Mouse (Mus musculus): Measurements from ENCODE around the gene Wdr38.

Wdr38 gene

DNA sequence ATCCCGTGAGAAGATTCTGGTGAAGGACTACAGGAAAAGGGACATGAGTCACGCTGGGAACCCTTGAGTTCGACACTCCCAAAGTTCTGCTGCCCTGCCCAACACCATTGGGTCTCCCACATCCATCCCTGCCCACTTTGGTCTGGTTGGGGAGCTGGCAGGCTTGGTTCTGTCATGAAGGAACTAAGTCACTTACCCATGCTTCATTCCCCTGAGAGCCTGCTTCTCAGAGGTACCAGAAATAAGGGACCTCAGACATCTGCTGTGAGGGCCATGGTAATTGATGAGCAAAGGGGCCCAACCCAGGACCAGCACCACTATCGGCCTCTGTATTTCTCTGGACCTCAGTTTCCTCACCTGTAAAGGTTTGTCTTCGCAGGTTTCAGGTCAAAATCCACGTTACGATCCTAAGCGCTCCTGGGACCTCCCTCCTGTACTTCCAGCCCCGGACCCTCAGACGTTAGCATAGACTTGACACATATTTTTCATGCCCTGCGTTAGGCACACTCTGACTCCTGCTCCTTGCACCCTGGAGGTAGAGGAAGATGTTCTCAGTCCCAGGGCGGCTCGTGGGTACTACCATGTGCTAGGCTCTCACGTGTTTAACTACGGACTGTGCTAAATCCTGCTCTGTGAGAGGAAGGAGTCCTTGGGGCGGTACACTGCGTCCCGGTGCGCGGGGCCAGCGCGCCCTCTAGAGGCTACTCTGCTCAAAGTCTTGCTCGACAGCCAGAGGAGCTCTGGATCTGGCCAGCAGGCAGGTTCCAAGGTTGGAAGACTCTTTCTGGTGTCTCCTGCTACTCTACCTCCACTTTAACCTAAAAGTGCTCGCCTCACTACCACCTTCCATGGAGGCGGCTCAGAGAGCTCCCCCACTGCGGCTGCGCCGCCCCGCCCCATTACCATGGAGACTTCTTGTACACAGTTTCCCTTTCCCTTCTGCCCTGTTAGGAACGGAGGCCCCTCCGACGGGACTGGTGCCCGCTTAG is at the start of gene Wdr38:
TSS of gene Wdr38 (plus strand) at position 91 of the 989 bp plus-strand sequence.
- peak; percentile 90 for DNase-seq (ENCODE audit: low spot score)

- DNase-seq (ENCODE audit: low spot score): no peak
Measured at GRCm38 (mm10) chr2:38947566-38947965, 49.7 kb upstream of the Wdr38 start.

DNA sequence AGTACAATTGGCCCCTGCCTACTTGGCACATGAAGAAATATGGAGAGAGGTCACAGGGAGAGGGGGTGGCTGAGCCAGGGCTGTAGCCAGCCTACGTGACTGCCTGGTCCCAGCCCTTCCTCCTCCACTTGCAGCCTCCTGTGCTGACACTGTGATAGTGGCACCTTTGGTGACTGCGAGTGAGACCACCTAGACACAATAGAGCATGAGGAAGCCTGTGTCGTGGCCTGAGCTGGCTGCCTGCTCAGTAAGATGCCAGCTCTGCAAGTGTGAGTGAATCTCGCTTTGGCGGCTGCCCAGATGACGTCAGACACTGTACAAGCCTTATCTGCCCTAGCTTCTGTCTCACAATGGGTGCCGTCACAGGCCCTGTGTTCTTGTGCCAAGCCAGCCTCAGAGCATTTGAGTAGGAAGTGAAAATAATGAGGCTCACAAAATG is 47.0 kb upstream of the Wdr38 start:
- DNase-seq (ENCODE audit: low spot score): peak; percentile 90

DNA sequence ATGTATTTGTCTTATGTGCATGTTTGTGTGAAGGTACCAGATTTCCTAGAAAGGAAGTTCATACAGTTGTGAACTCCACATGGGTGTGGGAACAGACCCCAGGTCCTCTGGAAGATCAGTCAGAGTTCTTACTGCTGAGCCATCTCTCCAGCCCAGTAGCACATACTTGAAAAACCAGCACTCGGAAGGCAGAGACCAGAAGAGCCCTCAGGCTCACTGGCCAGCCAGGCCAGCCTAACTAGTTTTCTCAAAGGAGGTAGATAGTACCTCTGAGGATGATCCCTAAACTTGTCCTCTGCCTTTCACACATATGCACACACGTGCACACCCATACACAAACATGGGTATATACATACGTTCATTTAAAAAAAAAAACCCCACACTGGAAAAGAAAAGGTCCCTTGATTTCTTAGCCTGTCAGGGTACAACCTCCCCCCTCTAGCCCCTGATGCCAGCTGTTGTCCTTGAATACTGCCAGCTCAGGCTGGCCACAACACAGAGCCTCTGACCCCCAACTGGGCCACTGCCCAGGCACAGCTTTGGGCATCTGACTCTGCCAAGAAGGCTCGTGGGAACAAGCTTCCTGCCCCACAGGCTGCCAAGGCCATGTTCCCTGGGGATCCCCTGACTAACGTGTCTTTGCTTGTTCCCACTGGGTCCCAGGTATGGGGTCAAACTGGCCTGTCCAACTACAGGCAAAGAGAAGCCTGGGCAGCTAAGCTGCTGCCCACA is 44.0 kb upstream of the Wdr38 start:
- peak; percentile 64 for DNase-seq (ENCODE audit: low spot score)

DNA sequence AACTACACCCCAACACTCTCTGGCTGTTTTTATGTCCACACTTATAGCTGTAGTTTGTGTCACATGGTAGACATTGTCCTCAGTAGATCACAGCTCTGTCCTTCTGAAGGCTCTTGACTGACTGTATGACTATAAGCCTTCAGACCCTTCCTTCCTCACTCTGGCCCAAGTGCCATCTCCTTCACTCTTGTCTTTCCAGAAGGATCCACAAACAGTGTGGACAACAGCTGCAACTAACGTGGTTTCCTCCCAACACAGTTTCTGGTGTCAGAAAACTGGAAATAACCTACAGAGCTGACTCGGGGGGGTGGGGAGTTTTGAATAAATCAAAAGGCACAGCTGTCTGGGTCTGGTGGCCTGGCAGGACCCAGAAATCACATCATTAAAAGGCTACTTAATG is 41.2 kb upstream of the Wdr38 start:
- no peak for DNase-seq (ENCODE audit: low spot score)

- no peak for DNase-seq (ENCODE audit: low spot score)
Measured at GRCm38 (mm10) chr2:38957671-38958223, 39.5 kb upstream of the Wdr38 start.

GRCm38 (mm10) chr2:38964198-38964597 is 33.1 kb upstream of the Wdr38 start:
- no peak for DNase-seq (ENCODE audit: low spot score)

GRCm38 (mm10) chr2:38969650-38970049 is 27.6 kb upstream of the Wdr38 start:
- DNase-seq (ENCODE audit: low spot score): no peak

GRCm38 (mm10) chr2:38970057-38970456 is 27.2 kb upstream of the Wdr38 start:
- DNase-seq (ENCODE audit: low spot score): no peak

GRCm38 (mm10) chr2:38973223-38973622 is 24.1 kb upstream of the Wdr38 start:
- DNase-seq (ENCODE audit: low spot score): no peak

DNA sequence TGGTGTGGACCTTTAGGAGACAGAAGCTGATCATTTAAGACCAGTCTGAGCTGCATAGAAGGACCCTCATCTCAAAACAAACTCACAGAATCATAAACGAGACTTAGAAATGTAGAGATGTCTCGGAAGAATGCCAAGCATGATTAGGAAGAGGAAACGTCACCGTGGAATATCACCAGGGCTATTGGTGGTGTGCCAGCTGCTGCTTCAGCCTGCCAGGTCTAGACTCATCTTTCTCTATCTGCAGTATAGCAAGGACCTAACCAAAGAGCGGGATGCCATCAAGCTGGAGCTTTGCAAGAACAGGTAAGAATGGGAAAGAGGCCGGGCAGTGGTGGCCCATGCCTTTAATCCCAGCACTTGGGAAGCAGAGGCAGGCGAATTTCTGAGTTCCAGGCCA is 23.6 kb upstream of the Wdr38 start:
- no peak for DNase-seq (ENCODE audit: low spot score)

- no peak for DNase-seq (ENCODE audit: low spot score)
Measured at GRCm38 (mm10) chr2:38974171-38974570, 23.1 kb upstream of the Wdr38 start.

DNA sequence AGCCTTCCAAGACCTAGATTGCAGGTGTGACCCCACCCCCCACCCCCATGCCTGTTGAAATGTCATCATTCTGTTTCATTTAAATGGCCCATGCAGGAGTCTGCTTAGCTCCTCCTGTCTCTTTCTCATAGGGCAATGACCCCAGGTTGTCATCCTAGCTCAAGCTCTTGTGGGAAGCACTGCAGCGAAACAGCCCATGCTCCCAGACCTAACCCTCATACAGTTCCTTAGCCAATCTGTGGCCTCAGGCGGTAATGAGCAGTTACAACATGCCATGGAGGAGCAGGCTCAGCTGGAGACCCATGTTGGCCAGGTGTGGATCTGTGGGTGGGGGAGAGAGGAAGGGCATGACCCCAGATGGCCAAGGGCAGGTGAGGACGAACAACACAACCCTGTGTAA is 22.1 kb upstream of the Wdr38 start:
- DNase-seq (ENCODE audit: low spot score): no peak

- DNase-seq (ENCODE audit: low spot score): no peak
Measured at GRCm38 (mm10) chr2:38975941-38976805, 21.1 kb upstream of the Wdr38 start.

GRCm38 (mm10) chr2:38977837-38978236 is 19.4 kb upstream of the Wdr38 start:
- no peak for DNase-seq (ENCODE audit: low spot score)

DNA sequence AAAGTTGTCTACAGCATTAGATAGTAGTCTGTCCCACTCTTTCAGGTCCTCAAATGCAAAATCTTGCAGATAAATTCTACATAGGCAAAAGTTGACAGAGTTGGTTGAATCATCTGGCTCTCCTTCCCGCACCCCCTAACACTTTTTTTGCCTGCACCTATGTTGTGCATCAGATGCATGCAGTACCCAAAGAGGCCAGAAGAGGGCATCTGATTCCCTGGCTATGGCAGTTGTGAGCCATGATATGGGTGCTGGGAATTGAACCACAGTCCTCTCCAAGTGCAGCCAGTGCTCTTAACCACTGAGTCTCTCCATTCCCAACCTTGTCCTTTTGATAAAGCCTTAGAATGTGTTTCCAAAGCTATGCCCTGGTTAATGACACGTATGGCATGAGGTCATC is 13.8 kb upstream of the Wdr38 start:
- DNase-seq (ENCODE audit: low spot score): no peak

GRCm38 (mm10) chr2:38986580-38986979 is 10.7 kb upstream of the Wdr38 start:
- no peak for DNase-seq (ENCODE audit: low spot score)

GRCm38 (mm10) chr2:38987371-38987770 is 9.9 kb upstream of the Wdr38 start:
- no peak for DNase-seq (ENCODE audit: low spot score)

- DNase-seq (ENCODE audit: low spot score): no peak
Measured at GRCm38 (mm10) chr2:38987803-38988510, 9.3 kb upstream of the Wdr38 start.

DNA sequence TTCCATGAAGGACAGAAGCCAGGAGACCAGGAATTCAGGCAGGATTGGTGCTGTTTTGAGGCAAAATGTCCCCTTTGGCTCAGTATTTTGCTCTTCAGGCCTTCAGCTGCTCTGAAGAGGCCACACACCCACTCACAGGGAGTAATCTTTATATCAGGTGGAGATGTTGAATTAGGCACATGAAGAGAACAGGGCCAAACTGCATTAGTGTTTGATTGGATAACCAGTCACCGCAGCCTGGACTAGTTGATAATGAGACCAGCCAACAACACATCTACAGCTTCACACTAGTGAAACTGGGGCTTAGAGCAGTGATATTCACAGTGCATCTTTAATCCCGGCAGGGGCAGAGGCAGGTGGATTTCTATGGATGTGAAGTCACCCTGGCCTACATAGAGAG is 8.3 kb upstream of the Wdr38 start:
- no peak for DNase-seq (ENCODE audit: low spot score)

DNA sequence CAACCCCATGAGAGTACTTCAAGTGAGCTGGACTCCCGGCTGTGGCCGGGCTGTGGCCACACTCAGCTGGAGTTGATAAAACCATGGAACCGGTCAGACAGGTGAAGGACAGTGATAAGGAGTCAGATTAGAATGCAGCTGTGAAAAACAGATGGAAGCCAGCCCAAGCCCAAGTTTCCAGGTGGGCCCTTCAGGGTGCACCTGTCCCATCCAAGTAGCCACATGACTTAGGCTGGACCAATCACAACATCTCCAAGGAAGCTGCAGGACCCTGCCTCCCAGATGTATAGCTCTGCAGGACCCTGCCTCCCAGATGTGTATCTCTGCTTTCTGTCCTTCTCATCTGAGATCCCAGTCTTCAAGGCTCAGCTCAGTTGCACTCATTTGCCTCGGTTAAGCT is 5.3 kb upstream of the Wdr38 start:
- DNase-seq (ENCODE audit: low spot score): no peak
